Comparison of ENCODE assay signal across 8 mouse cellular contexts in the genomic region with DNA sequence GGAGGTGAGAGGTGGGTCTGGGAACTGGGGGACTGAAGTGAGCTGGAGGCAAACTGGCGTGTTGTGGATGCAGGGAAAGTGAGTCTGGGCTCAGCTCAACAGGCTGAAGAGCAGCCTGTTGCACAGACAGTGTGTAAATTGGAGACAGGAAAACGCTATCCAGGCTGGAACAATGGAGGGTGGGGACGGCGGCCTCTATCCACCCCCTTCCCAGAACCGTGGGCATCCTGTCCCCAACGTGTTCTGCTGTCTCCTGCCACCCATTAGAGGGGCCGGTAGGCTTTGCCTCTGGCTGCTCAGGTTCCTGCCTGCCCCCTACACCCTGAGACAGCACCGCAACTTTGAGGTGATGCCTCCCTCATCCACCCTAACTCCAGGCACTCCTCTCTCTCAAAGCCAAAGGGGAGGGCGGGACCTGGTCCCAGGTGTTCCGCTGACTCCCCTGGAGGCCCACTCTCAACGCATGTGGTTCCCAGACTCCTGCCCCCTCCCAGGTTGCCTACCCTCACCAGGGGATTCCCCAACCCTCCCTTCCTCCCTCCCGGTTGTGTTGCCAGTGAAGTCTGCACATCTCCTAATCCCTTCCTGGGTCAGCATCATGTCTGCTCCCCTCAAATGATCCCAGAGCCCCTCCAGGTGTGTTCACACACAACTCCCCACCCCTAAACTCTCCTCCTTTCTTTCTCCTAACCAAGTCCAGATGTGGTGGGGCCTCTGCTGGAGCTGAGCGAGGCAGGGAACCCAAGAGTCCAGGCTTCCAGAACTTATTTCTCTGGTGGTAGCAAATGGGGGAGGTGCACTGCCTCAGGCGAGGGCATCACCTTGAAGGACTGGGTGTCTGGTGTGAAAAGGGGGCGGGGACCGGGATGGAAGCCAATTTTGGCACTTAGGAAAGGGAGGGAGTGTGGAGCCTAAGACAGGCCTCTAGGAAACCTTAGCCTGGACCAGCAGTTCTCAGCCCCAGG. TPM values are rescaled to one million over a fixed set of nuclear protein-coding genes. Genes with fewer than 3 reads are reported as not detected.
DNase-seq lines count a peak whose midpoint lies in the region; ATAC-seq and TF ChIP-seq lines count a peak whose summit lies in the region.

No protein-coding gene starts in this region.

- no peak for TF ChIP-seq CTCF in liver, postnatal 0 days (IDR thresholded peaks at IDR 0.05; ENCODE audit: low read depth)
- TF ChIP-seq CTCF in stomach, postnatal 0 days (IDR thresholded peaks at IDR 0.05; ENCODE audit: low read depth): no peak

- no peak for TF ChIP-seq EP300 in liver, postnatal 0 days (IDR thresholded peaks at IDR 0.05; ENCODE audit: low read depth)
- TF ChIP-seq EP300 in stomach, postnatal 0 days (optimal IDR thresholded peaks at IDR 0.05): no peak

- no peak for ATAC-seq in forebrain, embryonic 16.5 days
- no peak for ATAC-seq in intestine, embryonic 15.5 days
- no peak for ATAC-seq in liver, postnatal 0 days
- ATAC-seq in stomach, postnatal 0 days (ENCODE audit: low FRiP score, low TSS enrichment): no peak

- no peaks in the 10 kb centered on the region for H3K36me3 ChIP-seq in forebrain, embryonic 16.5 days (ENCODE audit: control insufficient read depth, insufficient read depth)
- H3K36me3 ChIP-seq in intestine, embryonic 15.5 days: peaks cover 15% of the 10 kb centered on the region
- H3K36me3 ChIP-seq in liver, postnatal 0 days (replicated peaks; ENCODE audit: insufficient read depth, low read length): peaks cover 4% of the 10 kb centered on the region
- H3K36me3 ChIP-seq in stomach, postnatal 0 days (ENCODE audit: control insufficient read depth, insufficient read depth, low read length): peaks cover 11% of the 10 kb centered on the region

- H3K9me3 ChIP-seq in forebrain, embryonic 16.5 days (ENCODE audit: control insufficient read depth, low read length): no peaks in the 10 kb centered on the region
- H3K9me3 ChIP-seq in intestine, embryonic 15.5 days: no peaks in the 10 kb centered on the region
- no peaks in the 10 kb centered on the region for H3K9me3 ChIP-seq in liver, postnatal 0 days (ENCODE audit: low read length)
- no peaks in the 10 kb centered on the region for H3K9me3 ChIP-seq in stomach, postnatal 0 days (ENCODE audit: control insufficient read depth, low read length)

- peaks cover 42% of the 10 kb centered on the region for H3K4me1 ChIP-seq in forebrain, embryonic 16.5 days (replicated peaks; ENCODE audit: control insufficient read depth, insufficient read depth, low read length)
- H3K4me1 ChIP-seq in intestine, embryonic 15.5 days (replicated peaks): peaks cover 35% of the 10 kb centered on the region
- H3K4me1 ChIP-seq in liver, postnatal 0 days (ENCODE audit: insufficient read depth): peaks cover 6% of the 10 kb centered on the region; the same call in 1 of the 2 replicates
- peaks cover 5% of the 10 kb centered on the region; the same call in 1 of the 2 replicates for H3K4me1 ChIP-seq in stomach, postnatal 0 days (replicated peaks; ENCODE audit: control insufficient read depth, insufficient read depth)

- peak; percentile 14 for DNase-seq in embryo, embryonic 9.5 days (ENCODE audit: extremely low spot score)
- DNase-seq in embryo, embryonic 10.5 days (ENCODE audit: low spot score): no peak
- DNase-seq in liver, postnatal 0 days: no peak
- peak; percentile 46 for DNase-seq in stomach, postnatal 0 days (ENCODE audit: low spot score)
- no peak for DNase-seq in gastrocnemius, postnatal 25 days
- no peak for DNase-seq in cerebellum, adult 9-10 months

- peak overlapping the region; percentile 99 for H3K4me2 ChIP-seq in forebrain, embryonic 16.5 days (ENCODE audit: low read length)
- H3K4me2 ChIP-seq in intestine, embryonic 15.5 days (replicated peaks): peak overlapping the region; percentile 93
- H3K4me2 ChIP-seq in liver, postnatal 0 days (ENCODE audit: low read depth, low read length): peak overlapping the region; percentile 74
- H3K4me2 ChIP-seq in stomach, postnatal 0 days (replicated peaks; ENCODE audit: low read depth): peak overlapping the region; percentile 91

- H3K9ac ChIP-seq in forebrain, embryonic 16.5 days (replicated peaks; ENCODE audit: low read depth, low read length): no peak overlapping the region
- peak overlapping the region; percentile 90 for H3K9ac ChIP-seq in intestine, embryonic 15.5 days
- peak overlapping the region; percentile 74; the same call in 1 of the 2 replicates for H3K9ac ChIP-seq in liver, postnatal 0 days (replicated peaks)
- H3K9ac ChIP-seq in stomach, postnatal 0 days (ENCODE audit: low read length): peak overlapping the region; percentile 88

- H3K4me3 ChIP-seq in forebrain, embryonic 16.5 days (replicated peaks; ENCODE audit: low read length): peak overlapping the region; percentile 72
- peak overlapping the region; percentile 76 for H3K4me3 ChIP-seq in intestine, embryonic 15.5 days (replicated peaks)
- H3K4me3 ChIP-seq in liver, postnatal 0 days (ENCODE audit: low read depth, low read length): peak overlapping the region; percentile 59
- H3K4me3 ChIP-seq in stomach, postnatal 0 days (ENCODE audit: low read depth, low read length): peak overlapping the region; percentile 81

- 17% methylated on average over 16 of the region's 16 CpGs for whole genome bisulfite sequencing in forebrain, embryonic 16.5 days
- 9% methylated on average over 16 of the region's 16 CpGs for WGBS in intestine, embryonic 15.5 days
- WGBS in liver, postnatal 0 days (ENCODE audit: insufficient replicate concordance): 37% methylated on average over 16 of the region's 16 CpGs
- WGBS in stomach, postnatal 0 days: 13% methylated on average over 16 of the region's 16 CpGs

- peaks cover 6% of the 10 kb centered on the region; the same call in 1 of the 2 replicates for H3K27me3 ChIP-seq in forebrain, embryonic 16.5 days (replicated peaks; ENCODE audit: control insufficient read depth, insufficient read depth, low read length)
- no peaks in the 10 kb centered on the region for H3K27me3 ChIP-seq in intestine, embryonic 15.5 days (replicated peaks)
- peaks cover 37% of the 10 kb centered on the region for H3K27me3 ChIP-seq in liver, postnatal 0 days (ENCODE audit: insufficient read depth, low read length)
- H3K27me3 ChIP-seq in stomach, postnatal 0 days (ENCODE audit: control insufficient read depth, insufficient read depth, low read length): no peaks in the 10 kb centered on the region

- H3K27ac ChIP-seq in forebrain, embryonic 16.5 days (ENCODE audit: low read length): no peak overlapping the region
- H3K27ac ChIP-seq in intestine, embryonic 15.5 days: 0 out of 2 replicates have a peak overlapping the region, but pooled peaks have one; percentile 32
- H3K27ac ChIP-seq in liver, postnatal 0 days (ENCODE audit: low read depth): peak overlapping the region; percentile 40; the same call in 1 of the 2 replicates
- peak overlapping the region; percentile 96 for H3K27ac ChIP-seq in stomach, postnatal 0 days (replicated peaks)

RNA-seq across cellular contexts. Expression of a gene that starts 2.4 kb away (rescaled TPM):
- 6.1 and 8.1 TPM in 2 replicates for polyA plus RNA-seq in forebrain, embryonic 16.5 days (2015; fragmentation: Nextera tagmentation; extraction: Ambion mirVana)
- polyA plus RNA-seq in intestine, embryonic 15.5 days (2015; fragmentation: Nextera tagmentation; extraction: Ambion mirVana): 36.7 and 37.6 TPM in 2 replicates
- 5.7 and 5.9 TPM in 2 replicates for polyA plus RNA-seq in liver, postnatal 0 days (2015; fragmentation: Nextera tagmentation; extraction: Ambion mirVana)
- 12.1 and 13.9 TPM in 2 replicates for polyA plus RNA-seq in stomach, postnatal 0 days (2015; fragmentation: Nextera tagmentation; extraction: Ambion mirVana)
- total RNA-seq in gastrocnemius, postnatal 25 days (2021): 10 to 100 TPM; 13.4 to 15.8 TPM

RNA-seq across cellular contexts. Expression of a gene that starts 18.9 kb away (rescaled TPM):
- 17.7 and 26.0 TPM in 2 replicates for polyA plus RNA-seq in forebrain, embryonic 16.5 days (2015; fragmentation: Nextera tagmentation; extraction: Ambion mirVana)
- polyA plus RNA-seq in intestine, embryonic 15.5 days (2015; fragmentation: Nextera tagmentation; extraction: Ambion mirVana): 14.3 and 15.9 TPM in 2 replicates
- polyA plus RNA-seq in liver, postnatal 0 days (2015; fragmentation: Nextera tagmentation; extraction: Ambion mirVana): 2.9 and 3.2 TPM in 2 replicates
- 6.5 and 7.2 TPM in 2 replicates for polyA plus RNA-seq in stomach, postnatal 0 days (2015; fragmentation: Nextera tagmentation; extraction: Ambion mirVana)
- 1 to 10 TPM; 2.3 to 3.1 TPM for total RNA-seq in gastrocnemius, postnatal 25 days (2021)

RNA-seq across cellular contexts. Expression of a gene that starts 38.1 kb away (rescaled TPM):
- polyA plus RNA-seq in forebrain, embryonic 16.5 days (2015; fragmentation: Nextera tagmentation; extraction: Ambion mirVana): 17.0 and 17.9 TPM in 2 replicates
- polyA plus RNA-seq in intestine, embryonic 15.5 days (2015; fragmentation: Nextera tagmentation; extraction: Ambion mirVana): 63.9 and 64.8 TPM in 2 replicates
- 7.5 and 9.2 TPM in 2 replicates for polyA plus RNA-seq in liver, postnatal 0 days (2015; fragmentation: Nextera tagmentation; extraction: Ambion mirVana)
- polyA plus RNA-seq in stomach, postnatal 0 days (2015; fragmentation: Nextera tagmentation; extraction: Ambion mirVana): 46.4 and 47.9 TPM in 2 replicates
- 1 to 10 TPM; 5.2 to 5.3 TPM for total RNA-seq in gastrocnemius, postnatal 25 days (2021)

RNA-seq across cellular contexts. Expression of a gene that starts 44.8 kb away (rescaled TPM):
- polyA plus RNA-seq in forebrain, embryonic 16.5 days (2015; fragmentation: Nextera tagmentation; extraction: Ambion mirVana): 119 and 125 TPM in 2 replicates
- polyA plus RNA-seq in intestine, embryonic 15.5 days (2015; fragmentation: Nextera tagmentation; extraction: Ambion mirVana): 117 and 120 TPM in 2 replicates
- 24.1 and 28.2 TPM in 2 replicates for polyA plus RNA-seq in liver, postnatal 0 days (2015; fragmentation: Nextera tagmentation; extraction: Ambion mirVana)
- polyA plus RNA-seq in stomach, postnatal 0 days (2015; fragmentation: Nextera tagmentation; extraction: Ambion mirVana): 29.3 and 31.6 TPM in 2 replicates
- 10 to 100 TPM; 38.5 to 44.7 TPM for total RNA-seq in gastrocnemius, postnatal 25 days (2021)

RNA-seq across cellular contexts. Expression of a gene that starts 57.9 kb away (rescaled TPM):
- polyA plus RNA-seq in forebrain, embryonic 16.5 days (2015; fragmentation: Nextera tagmentation; extraction: Ambion mirVana): 6.1 and 8.9 TPM in 2 replicates
- 7.8 and 8.5 TPM in 2 replicates for polyA plus RNA-seq in intestine, embryonic 15.5 days (2015; fragmentation: Nextera tagmentation; extraction: Ambion mirVana)
- 9.1 and 9.5 TPM in 2 replicates for polyA plus RNA-seq in liver, postnatal 0 days (2015; fragmentation: Nextera tagmentation; extraction: Ambion mirVana)
- 11.0 and 11.4 TPM in 2 replicates for polyA plus RNA-seq in stomach, postnatal 0 days (2015; fragmentation: Nextera tagmentation; extraction: Ambion mirVana)
- 10 to 100 TPM; 18.3 to 24.4 TPM for total RNA-seq in gastrocnemius, postnatal 25 days (2021)

Comparison
In these comparisons a context has a peak if more than half of its experiments do, and no peak if none do; other contexts are left out.
1. DNase-seq: peak in embryo, embryonic 9.5 days (single experiment) and stomach, postnatal 0 days (single experiment); none in embryo, embryonic 10.5 days (single experiment), liver, postnatal 0 days (single experiment), gastrocnemius, postnatal 25 days (single experiment) and cerebellum, adult 9-10 months (single experiment).
2. Peak in every context shown above with its lines, with median percentiles within 50 percentile points of each other: H3K4me2 ChIP-seq and H3K4me3 ChIP-seq.